Mouse (Mus musculus) left cerebral cortex, postnatal 14 days (tissue): ENCODE data around the gene Dcbld2. TPM values are rescaled to one million over a fixed set of nuclear protein-coding genes. Genes with fewer than 3 reads are reported as not detected.

Experiments used
- DNase-seq, 2 experiments: peaks; one replicate each; pipeline ENCODE4 v3.0.0; 2021 to 2022; ENCODE audit warnings: low spot score in 2 of 2, mixed read lengths in 1 of 2
- intact Hi-C: fragments of 180-260 bp; cut with DNase I; formaldehyde crosslinking; loops from one replicate; pipeline ENCODE4 v1.15.1; 2025
- total RNA-seq, 2 experiments: library from RNA; stranded (reverse); gene quantifications; 2 replicates each; pipeline ENCODE4 v1.2.3; 2021

Dcbld2 gene
- total RNA-seq, 2 experiments from 2014 or later, result 28.1 to 33.1 TPM

GRCm38 (mm10) chr16:58516960-58517798 is 108.9 kb downstream of the Dcbld2 start:
- no peak for DNase-seq
- intact Hi-C loops, result no loop called here

Other genes with a start within 250 kb of the Dcbld2 start
- 10 to 100 TPM; 25.1 to 27.2 TPM for gene St3gal6, start 115.8 kb downstream of the Dcbld2 start, total RNA-seq
- gene Gm813, start 208.5 kb downstream of the Dcbld2 start, total RNA-seq, result not detected
- gene E330017A01Rik, start 230.3 kb downstream of the Dcbld2 start, total RNA-seq, result not detected